Mouse (Mus musculus) small intestine, adult 2 months (tissue): ENCODE data around the gene Ipo8.

Experiments used
- CTCF ChIP-seq: fragments of 200-500 bp; IDR thresholded peaks from 2 replicates; pipeline ENCODE4 v1.5.1; 2012; ENCODE audit warnings: low read depth, mild to moderate bottlenecking, control low read depth, inconsistent platforms, low read length, moderate library complexity, mixed read lengths; ENCODE audit not compliant: insufficient replicate concordance, insufficient read length; ENCODE audit errors: extremely low read depth
- POLR2A ChIP-seq: fragments of 200-500 bp; IDR thresholded peaks from 2 replicates; pipeline ENCODE4 v1.6.1; 2012; ENCODE audit warnings: low read depth, mild to moderate bottlenecking, control low read depth, inconsistent platforms, low read length, moderate library complexity

DNA sequence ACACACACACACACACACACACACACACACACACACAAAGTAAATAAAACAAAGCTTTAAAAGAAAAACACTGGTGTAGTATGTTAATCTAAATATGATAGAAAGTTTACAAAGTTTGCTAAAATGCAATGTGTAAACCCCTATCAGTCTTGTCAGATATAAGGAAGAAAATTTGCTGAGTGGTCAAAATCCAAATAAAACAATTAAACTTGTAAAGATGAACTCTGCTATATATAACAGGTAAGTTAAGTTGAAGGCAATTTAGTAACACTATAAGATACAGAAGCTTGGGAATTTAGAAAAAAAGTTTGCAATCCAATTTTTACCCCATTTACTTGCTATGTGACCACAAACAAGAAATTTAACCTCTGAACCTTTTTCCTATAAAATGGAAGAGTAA is 14.4 kb upstream of the Ipo8 start:
- TF ChIP-seq CTCF (no peak), POLR2A (no peak)
